ENCODE assay signal across 13 mouse cellular contexts in genomic region chr17:31315046-31315792, GRCm38 (mm10). TPM values are rescaled to one million over a fixed set of nuclear protein-coding genes. Genes with fewer than 3 reads are reported as not detected.
DNase-seq lines count a peak whose midpoint lies in the region; ATAC-seq lines count a peak whose summit lies in the region.
"Had no signal": no experiment of that assay in that cellular context is flagged by ENCODE, and none has a peak within 500 bp of the region (broad histone marks: within the 10 kb centered on the region; RNA-seq: fewer than 3 reads in every experiment).

No protein-coding gene starts in this region.

- H3K4me3 ChIP-seq in heart, embryonic 12.5 days, result no peak overlapping the region
- H3K4me3 ChIP-seq in embryonic facial prominence, embryonic 13.5 days, result no peak overlapping the region
- no peak overlapping the region for H3K4me3 ChIP-seq in hindbrain, embryonic 12.5 days
- H3K4me3 ChIP-seq in neural tube, embryonic 14.5 days (ENCODE audit: low read depth, low read length), result no peak overlapping the region
- H3K4me3 ChIP-seq: erythroblast, embryonic 14.5 days; liver, embryonic 13.5 days had no signal

- ATAC-seq in heart, embryonic 12.5 days (ENCODE audit: insufficient number of reproducible peaks, low FRiP score), result no peak
- no peak for ATAC-seq in embryonic facial prominence, embryonic 13.5 days (ENCODE audit: insufficient number of reproducible peaks, insufficient read depth, low FRiP score, low TSS enrichment, low read depth)
- ATAC-seq in hindbrain, embryonic 12.5 days (ENCODE audit: low FRiP score), result 0 out of 2 replicates have a peak, but pooled peaks have one; percentile 12
- ATAC-seq in neural tube, embryonic 14.5 days (ENCODE audit: low read depth), result 0 out of 2 replicates have a peak, but pooled peaks have one; percentile 14
- ATAC-seq in granulocyte monocyte progenitor cell, adult 5-6 weeks (replicated peaks; ENCODE audit: poor library complexity, severe bottlenecking), result no peak

- 0 out of 2 replicates have a peak overlapping the region, but pooled peaks have one; percentile 8 for H3K9ac ChIP-seq in heart, embryonic 12.5 days
- H3K9ac ChIP-seq in embryonic facial prominence, embryonic 13.5 days, result 0 out of 2 replicates have a peak overlapping the region, but pooled peaks have one; percentile 6
- no peak overlapping the region for H3K9ac ChIP-seq in hindbrain, embryonic 12.5 days
- H3K9ac ChIP-seq in neural tube, embryonic 14.5 days (replicated peaks; ENCODE audit: low read depth, low read length), result no peak overlapping the region
- H3K9ac ChIP-seq: liver, embryonic 13.5 days had no signal

- H3K36me3 ChIP-seq in heart, embryonic 12.5 days, result no peaks in the 10 kb centered on the region
- no peaks in the 10 kb centered on the region for H3K36me3 ChIP-seq in embryonic facial prominence, embryonic 13.5 days
- H3K36me3 ChIP-seq in hindbrain, embryonic 12.5 days, result no peaks in the 10 kb centered on the region
- no peaks in the 10 kb centered on the region for H3K36me3 ChIP-seq in neural tube, embryonic 14.5 days (ENCODE audit: control insufficient read depth, insufficient read depth, low read length)
- H3K36me3 ChIP-seq: liver, embryonic 13.5 days had no signal

- 0 out of 2 replicates have a peak, but pooled peaks cover 6% of the 10 kb centered on the region for H3K27me3 ChIP-seq in heart, embryonic 12.5 days (replicated peaks)
- no peaks in the 10 kb centered on the region for H3K27me3 ChIP-seq in embryonic facial prominence, embryonic 13.5 days
- 0 out of 2 replicates have a peak, but pooled peaks cover 4% of the 10 kb centered on the region for H3K27me3 ChIP-seq in hindbrain, embryonic 12.5 days
- H3K27me3 ChIP-seq in neural tube, embryonic 14.5 days (ENCODE audit: control insufficient read depth, insufficient read depth, low read length), result no peaks in the 10 kb centered on the region
- H3K27me3 ChIP-seq: liver, embryonic 13.5 days had no signal

- peaks cover 17% of the 10 kb centered on the region for H3K4me1 ChIP-seq in heart, embryonic 12.5 days (replicated peaks)
- no peaks in the 10 kb centered on the region for H3K4me1 ChIP-seq in embryonic facial prominence, embryonic 13.5 days
- H3K4me1 ChIP-seq in hindbrain, embryonic 12.5 days, result peaks cover 24% of the 10 kb centered on the region
- H3K4me1 ChIP-seq in neural tube, embryonic 14.5 days (ENCODE audit: control insufficient read depth, insufficient read depth, low read length), result no peaks in the 10 kb centered on the region

- H3K27ac ChIP-seq in heart, embryonic 12.5 days (ENCODE audit: poor library complexity, severe bottlenecking), result peak overlapping the region; percentile 65; the same call in 1 of the 2 replicates
- H3K27ac ChIP-seq in embryonic facial prominence, embryonic 13.5 days, result no peak overlapping the region
- peak overlapping the region; percentile 45 for H3K27ac ChIP-seq in hindbrain, embryonic 12.5 days
- H3K27ac ChIP-seq in neural tube, embryonic 14.5 days (ENCODE audit: low read depth, low read length), result 0 out of 2 replicates have a peak overlapping the region, but pooled peaks have one; percentile 3
- H3K27ac ChIP-seq: liver, embryonic 13.5 days had no signal

- no peak for DNase-seq in heart, postnatal 36 days
- DNase-seq in spleen, postnatal 14 days (ENCODE audit: low spot score in 2 of 2), result no peak
- no peak for DNase-seq in thymus, postnatal 14 days
- DNase-seq: cerebellum, adult 18-20 months; liver, embryonic 13.5 days; right cerebral cortex, postnatal 14 days; thymus, adult 18-20 months had no signal

- no peak overlapping the region for H3K4me2 ChIP-seq in heart, embryonic 12.5 days
- no peak overlapping the region for H3K4me2 ChIP-seq in embryonic facial prominence, embryonic 13.5 days
- no peak overlapping the region for H3K4me2 ChIP-seq in hindbrain, embryonic 12.5 days (replicated peaks)
- H3K4me2 ChIP-seq in neural tube, embryonic 14.5 days (ENCODE audit: low read depth, low read length), result no peak overlapping the region
- H3K4me2 ChIP-seq: liver, embryonic 13.5 days had no signal

- intact Hi-C loops in heart, postnatal 36 days (cut with DNase I), result no loop called here

- H3K9me3 ChIP-seq in heart, embryonic 12.5 days (replicated peaks), result no peaks in the 10 kb centered on the region
- H3K9me3 ChIP-seq in embryonic facial prominence, embryonic 13.5 days, result no peaks in the 10 kb centered on the region
- H3K9me3 ChIP-seq in hindbrain, embryonic 12.5 days (replicated peaks), result no peaks in the 10 kb centered on the region
- no peaks in the 10 kb centered on the region for H3K9me3 ChIP-seq in neural tube, embryonic 14.5 days (ENCODE audit: control insufficient read depth, low read length)
- H3K9me3 ChIP-seq: liver, embryonic 13.5 days had no signal

- 30% methylated on average over 13 of the region's 13 CpGs for WGBS in heart, embryonic 12.5 days
- 34% methylated on average over 13 of the region's 13 CpGs for WGBS in embryonic facial prominence, embryonic 13.5 days
- 23% methylated on average over 13 of the region's 13 CpGs for WGBS in hindbrain, embryonic 12.5 days
- WGBS in neural tube, embryonic 14.5 days, result 27% methylated on average over 13 of the region's 13 CpGs

RNA-seq across cellular contexts. Expression of gene Slc37a1, which starts 28.6 kb away (rescaled TPM):
- 5.5 TPM in 2 replicates for polyA plus RNA-seq in heart, embryonic 12.5 days (2016; fragmentation: Nextera tagmentation; extraction: Ambion mirVana)
- total RNA-seq in heart, postnatal 36 days (2021), result 10 to 100 TPM; 11.1 to 12.5 TPM
- polyA plus RNA-seq in embryonic facial prominence, embryonic 13.5 days (2015; fragmentation: Nextera tagmentation; extraction: Ambion mirVana), result 3.2 and 3.8 TPM in 2 replicates
- polyA plus RNA-seq in hindbrain, embryonic 12.5 days (2016; fragmentation: Nextera tagmentation; extraction: Ambion mirVana), result 15.5 and 15.8 TPM in 2 replicates
- polyA plus RNA-seq in neural tube, embryonic 14.5 days (2014; fragmentation: Nextera tagmentation; extraction: Ambion mirVana), result 10.1 and 10.5 TPM in 2 replicates
- total RNA-seq in granulocyte monocyte progenitor cell, adult 5-6 weeks (2014; fragmentation: Nextera tagmentation), result 6.2 and 8.0 TPM in 2 replicates
- 7.4 and 8.4 TPM in 2 replicates for total RNA-seq in granulocyte monocyte progenitor cell, adult 5-6 weeks (2017)

RNA-seq across cellular contexts. Expression of gene Rsph1, which starts 38.0 kb away (rescaled TPM):
- polyA plus RNA-seq in heart, embryonic 12.5 days (2016; fragmentation: Nextera tagmentation; extraction: Ambion mirVana), result 1.6 and 1.8 TPM in 2 replicates
- total RNA-seq in heart, postnatal 36 days (2021), result 1 to 10 TPM; 1.0 to 1.2 TPM
- 0.46 and 1.5 TPM in 2 replicates for polyA plus RNA-seq in embryonic facial prominence, embryonic 13.5 days (2015; fragmentation: Nextera tagmentation; extraction: Ambion mirVana)
- polyA plus RNA-seq in hindbrain, embryonic 12.5 days (2016; fragmentation: Nextera tagmentation; extraction: Ambion mirVana), result 6.9 and 8.2 TPM in 2 replicates
- 2.0 and 3.3 TPM in 2 replicates for polyA plus RNA-seq in neural tube, embryonic 14.5 days (2014; fragmentation: Nextera tagmentation; extraction: Ambion mirVana)
- total RNA-seq in granulocyte monocyte progenitor cell, adult 5-6 weeks (2014; fragmentation: Nextera tagmentation), result 3.6 TPM in 1 of 2 replicates, not detected in the other
- 0.88 and 1.2 TPM in 2 replicates for total RNA-seq in granulocyte monocyte progenitor cell, adult 5-6 weeks (2017)
- polyA plus RNA-seq: erythroblast, embryonic 14.5 days had no signal

Comparison
In these comparisons a context has a peak if more than half of its experiments do, and no peak if none do; other contexts are left out.
1. ATAC-seq: peak in hindbrain, embryonic 12.5 days (single experiment) and neural tube, embryonic 14.5 days (single experiment); none in heart, embryonic 12.5 days (single experiment), embryonic facial prominence, embryonic 13.5 days (single experiment) and granulocyte monocyte progenitor cell, adult 5-6 weeks (single experiment).
2. H3K9ac ChIP-seq: peak in heart, embryonic 12.5 days (single experiment) and embryonic facial prominence, embryonic 13.5 days (single experiment); none in hindbrain, embryonic 12.5 days (single experiment) and neural tube, embryonic 14.5 days (single experiment).